Mouse (Mus musculus) liver, postnatal 0 days (tissue): ENCODE results near the gene Tas2r104. TPM values are rescaled to one million over a fixed set of nuclear protein-coding genes. Genes with fewer than 3 reads are reported as not detected.

ENCODE experiments used
- ATAC-seq: fragments of 200-750 bp; cut with Nextera tagmentation; 2 replicates; pipeline ENCODE4 v1.8.0; 2017; ENCODE audit warnings: mild to moderate bottlenecking, moderate library complexity
- DNase-seq: peaks from one replicate; pipeline ENCODE4 v3.0.0-alpha.2; 2016
- H3K27ac ChIP-seq: fragments of 300-500 bp; sonication (generic); 2 replicates; pipeline ENCODE4 v1.5.1; 2014; ENCODE audit warnings: antibody characterized with exemption, moderate library complexity, mild to moderate bottlenecking, low read depth
- H3K27me3 ChIP-seq: fragments of 300-500 bp; sonication (generic); 2 replicates; pipeline ENCODE4 v1.6.1; 2014; ENCODE audit warnings: low read length, control low read depth, mixed read lengths; ENCODE audit not compliant: insufficient read depth
- H3K36me3 ChIP-seq: fragments of 300-500 bp; sonication (generic); replicated peaks from 2 replicates; pipeline ENCODE4 v1.6.1; 2014; ENCODE audit warnings: mild to moderate bottlenecking, control low read depth, low read length, moderate library complexity, mixed read lengths; ENCODE audit not compliant: insufficient read depth
- H3K4me1 ChIP-seq: fragments of 300-500 bp; sonication (generic); 2 replicates; pipeline ENCODE4 v1.6.1; 2014; ENCODE audit warnings: antibody characterized with exemption, mild to moderate bottlenecking, control low read depth; ENCODE audit not compliant: insufficient read depth
- H3K4me2 ChIP-seq: fragments of 300-500 bp; sonication (generic); 2 replicates; pipeline ENCODE4 v1.6.1; 2014; ENCODE audit warnings: low read depth, mild to moderate bottlenecking, low read length, moderate library complexity, mixed read lengths
- H3K4me3 ChIP-seq: fragments of 300-500 bp; sonication (generic); 2 replicates; pipeline ENCODE4 v1.5.1; 2014; ENCODE audit warnings: low read depth, low read length
- H3K9ac ChIP-seq: fragments of 300-500 bp; sonication (generic); replicated peaks from 2 replicates; pipeline ENCODE4 v1.6.1; 2014; ENCODE audit warnings: mild to moderate bottlenecking, moderate library complexity
- H3K9me3 ChIP-seq: fragments of 300-500 bp; sonication (generic); 2 replicates; pipeline ENCODE4 v1.6.1; 2016; ENCODE audit warnings: mild to moderate bottlenecking, control low read depth, low read length, mixed read lengths
- CTCF ChIP-seq: sonication (generic); IDR thresholded peaks from 2 replicates; pipeline ENCODE4 v1.5.1; 2016; ENCODE audit warnings: antibody characterized with exemption, low read depth
- EP300 ChIP-seq: IDR thresholded peaks from 2 replicates; pipeline ENCODE4 v1.6.1; 2016; ENCODE audit warnings: antibody characterized with exemption, low read depth, mild to moderate bottlenecking
- WGBS: fragments of 180-500 bp; shearing (Covaris S2); extraction: QIAGEN DNeasy Blood & Tissue Kit; methylation state at CpG from one replicate; pipeline ENCODE4 v1.1.7; 2014; ENCODE audit not compliant: insufficient replicate concordance; 5-methylcytosine and 5-hydroxymethylcytosine counted together
- polyA plus RNA-seq: library from polyadenylated mRNA; unstranded; fragments of >200 nt; fragmentation: Nextera tagmentation; extraction: Ambion mirVana; gene quantifications from 2 replicates; pipeline ENCODE4 v1.2.1, GENCODE M21; 2015

Tas2r104 gene
- not detected in 2 replicates for polyA plus RNA-seq

- Histone ChIP-seq H3K4me1 (no peaks in the 10 kb centered on the region), H3K27me3 (no peaks in the 10 kb centered on the region), H3K4me2 (no peak within 1 kb of the TSS), H3K27ac (no peak within 1 kb of the TSS), H3K36me3 (no peaks in the 10 kb centered on the region), H3K9me3 (no peaks in the 10 kb centered on the region), H3K9ac (no peak within 1 kb of the TSS), H3K4me3 (no peak within 1 kb of the TSS)
- no peak for DNase-seq
- WGBS: 56% methylated on average over 1 of the region's 1 CpGs
- ATAC-seq: no peak
- no peak for TF ChIP-seq CTCF
- no peak for TF ChIP-seq EP300
Measured at GRCm38 (mm10) chr6:131685644-131686043, at the start of gene Tas2r104. Gene Tas2r104 (minus strand): TSS chr6:131685744.

- H3K4me2 ChIP-seq: no peak overlapping the region
- no peak overlapping the region for H3K9ac ChIP-seq
- H3K4me1 ChIP-seq: no peaks in the 10 kb centered on the region
- DNase-seq: no peak
- TF ChIP-seq EP300: no peak
- TF ChIP-seq CTCF: no peak
- ATAC-seq: no peak
- no peaks in the 10 kb centered on the region for H3K36me3 ChIP-seq
- no peak overlapping the region for H3K4me3 ChIP-seq
- whole genome bisulfite sequencing: 41% methylated on average over 7 of the region's 7 CpGs
- H3K27ac ChIP-seq: no peak overlapping the region
- H3K27me3 ChIP-seq: no peaks in the 10 kb centered on the region
- H3K9me3 ChIP-seq: no peaks in the 10 kb centered on the region
Measured at GRCm38 (mm10) chr6:131712803-131713202, 27.3 kb upstream of the Tas2r104 start.

GRCm38 (mm10) chr6:131689963-131690362 is 4.4 kb upstream of the Tas2r104 start, which contains the start of gene Tas2r114:
Gene Tas2r114 (minus strand): TSS chr6:131690063.
- H3K9ac ChIP-seq: no peak within 1 kb of the TSS
- no peak within 1 kb of the TSS for H3K4me3 ChIP-seq
- H3K4me2 ChIP-seq: no peak within 1 kb of the TSS
- ATAC-seq (no peak), DNase-seq (no peak)
- H3K27me3 ChIP-seq: no peaks in the 10 kb centered on the region
- H3K27ac ChIP-seq: no peak within 1 kb of the TSS
- TF ChIP-seq EP300 (no peak), CTCF (no peak)
- no peaks in the 10 kb centered on the region for H3K36me3 ChIP-seq
- no peaks in the 10 kb centered on the region for H3K9me3 ChIP-seq
- no peaks in the 10 kb centered on the region for H3K4me1 ChIP-seq

DNA sequence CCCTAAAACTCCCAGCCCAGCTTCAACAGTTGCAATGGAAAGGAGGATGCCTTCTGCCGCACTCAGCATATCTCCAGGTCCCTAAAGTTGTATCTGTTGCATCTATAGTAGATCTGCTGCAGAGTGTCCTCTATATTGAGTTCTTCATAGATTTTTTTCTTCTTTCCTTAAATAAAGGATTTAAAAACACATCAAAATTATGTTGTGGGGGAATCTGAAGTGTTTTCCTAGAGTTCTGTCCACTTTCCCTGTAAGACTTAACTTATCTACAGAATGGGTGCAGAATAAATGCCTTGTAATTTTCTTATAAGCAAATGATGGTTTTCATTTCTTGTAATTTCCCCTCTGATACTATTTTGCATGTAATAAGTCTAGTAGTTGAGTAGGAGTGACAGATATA is 1.9 kb upstream of the Tas2r104 start, which contains the start of gene Tas2r105:
TSS of gene Tas2r105 (minus strand) at position 101 of the 400 bp plus-strand sequence.
- WGBS: 59% methylated on average over 1 of the region's 1 CpGs

GRCm38 (mm10) chr6:131678786-131679185 is 6.8 kb downstream of the Tas2r104 start, which contains the start of gene Tas2r106:
Gene Tas2r106 (minus strand): TSS chr6:131678886.
- no peaks in the 10 kb centered on the region for H3K27me3 ChIP-seq
- ATAC-seq: no peak
- DNase-seq: no peak
- H3K4me3 ChIP-seq: no peak within 1 kb of the TSS
- no peak within 1 kb of the TSS for H3K4me2 ChIP-seq
- H3K4me1 ChIP-seq: no peaks in the 10 kb centered on the region
- no peak within 1 kb of the TSS for H3K9ac ChIP-seq
- no peak within 1 kb of the TSS for H3K27ac ChIP-seq
- H3K36me3 ChIP-seq: no peaks in the 10 kb centered on the region
- TF ChIP-seq EP300 (no peak), CTCF (no peak)
- H3K9me3 ChIP-seq: no peaks in the 10 kb centered on the region
- WGBS: 60% methylated on average over 3 of the region's 3 CpGs

More for the DNA sequence above, 1.9 kb upstream of the Tas2r104 start, which contains the start of gene Tas2r105:
- DNase-seq (no peak), ATAC-seq (no peak)
- no peak within 1 kb of the TSS for H3K4me2 ChIP-seq
- H3K4me3 ChIP-seq: no peak within 1 kb of the TSS
- no peaks in the 10 kb centered on the region for H3K9me3 ChIP-seq
- H3K9ac ChIP-seq: no peak within 1 kb of the TSS
- TF ChIP-seq CTCF (no peak), EP300 (no peak)
- H3K27me3 ChIP-seq: no peaks in the 10 kb centered on the region
- H3K4me1 ChIP-seq: no peaks in the 10 kb centered on the region
- no peak within 1 kb of the TSS for H3K27ac ChIP-seq
- H3K36me3 ChIP-seq: no peaks in the 10 kb centered on the region

DNA sequence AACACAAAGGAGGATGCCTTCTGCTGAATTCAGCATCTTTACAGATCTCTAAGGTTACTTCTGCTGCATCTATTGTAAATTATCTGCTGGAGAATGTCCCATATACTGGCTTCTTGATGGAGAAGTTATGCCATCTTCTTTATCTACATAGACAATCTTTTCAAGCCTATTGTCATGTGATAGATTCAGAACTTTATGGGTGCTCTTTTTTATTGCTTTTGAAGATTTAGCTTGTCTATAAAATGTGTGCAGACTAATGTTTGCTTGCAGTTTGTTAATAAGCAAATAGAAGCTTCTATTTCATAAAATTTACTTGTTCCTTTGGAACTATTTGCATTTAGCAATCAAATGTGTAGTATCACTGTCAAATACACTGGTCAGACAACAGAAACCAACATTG is 25.5 kb downstream of the Tas2r104 start, which contains the start of gene Tas2r107:
TSS of gene Tas2r107 (minus strand) at position 101 of the 400 bp plus-strand sequence.
- H3K36me3 ChIP-seq: no peaks in the 10 kb centered on the region
- no peak within 1 kb of the TSS for H3K4me2 ChIP-seq
- no peaks in the 10 kb centered on the region; the same call in 1 of the 2 replicates for H3K9me3 ChIP-seq
- H3K4me1 ChIP-seq: no peaks in the 10 kb centered on the region
- DNase-seq: no peak
- no peak within 1 kb of the TSS for H3K4me3 ChIP-seq
- no peak for TF ChIP-seq EP300
- TF ChIP-seq CTCF: no peak
- no peak within 1 kb of the TSS for H3K9ac ChIP-seq
- ATAC-seq: no peak
- no peak within 1 kb of the TSS for H3K27ac ChIP-seq
- no peaks in the 10 kb centered on the region for H3K27me3 ChIP-seq

Other genes with a start within 250 kb of the Tas2r104 start
- gene 5430401F13Rik, start 199.3 kb downstream of the Tas2r104 start, polyA plus RNA-seq: not detected in 2 replicates
- gene Gm6619, start 199.3 kb downstream of the Tas2r104 start, polyA plus RNA-seq: not detected in 2 replicates
- not detected in 2 replicates for gene Tas2r130, start 54.8 kb downstream of the Tas2r104 start, polyA plus RNA-seq
- not detected in 2 replicates for gene Tas2r107, start 25.6 kb downstream of the Tas2r104 start, polyA plus RNA-seq
- not detected in 2 replicates for gene Tas2r106, start 6.9 kb downstream of the Tas2r104 start, polyA plus RNA-seq
- gene Tas2r105, start 1.8 kb upstream of the Tas2r104 start, polyA plus RNA-seq: not detected in 2 replicates
- gene Tas2r114, start 4.3 kb upstream of the Tas2r104 start, polyA plus RNA-seq: not detected in 2 replicates